Mouse (Mus musculus) heart, embryonic 14.5 days (tissue): Measurements from ENCODE around the gene Zfp334. TPM values are rescaled to one million over a fixed set of nuclear protein-coding genes. Genes with fewer than 3 reads are reported as not detected.
A peak's percentile ranks its signal among the peaks of the same experiment; 100 is the strongest.

Source experiments
- ATAC-seq: fragments of 200-750 bp; cut with Nextera tagmentation; 2 replicates; pipeline ENCODE4 v1.8.0; 2017; ENCODE audit warnings: low read depth, moderate TSS enrichment; ENCODE audit not compliant: insufficient number of reproducible peaks, insufficient read depth, low FRiP score
- H3K27ac ChIP-seq, 2 experiments: fragments of 200-500 bp in 1 of 2; fragments of 300-500 bp in 1 of 2; sonication (generic) in 1 of 2; replicated peaks in 1 of 2; 2 replicates each; pipeline ENCODE4 v1.5.1; 2012 to 2014; ENCODE audit warnings: low read depth in 2 of 2, low read length in 2 of 2, control low read depth in 1 of 2, mild to moderate bottlenecking in 1 of 2, mixed read lengths in 1 of 2; ENCODE audit not compliant: control insufficient read depth in 1 of 2, insufficient read depth in 1 of 2
- H3K27me3 ChIP-seq: fragments of 300-500 bp; sonication (generic); 2 replicates; pipeline ENCODE4 v1.6.1; 2014; ENCODE audit warnings: mild to moderate bottlenecking, low read length, control low read depth; ENCODE audit not compliant: control insufficient read depth, insufficient read depth
- H3K36me3 ChIP-seq: fragments of 300-500 bp; sonication (generic); 2 replicates; pipeline ENCODE4 v1.6.1; 2014; ENCODE audit warnings: mild to moderate bottlenecking, control low read depth, low read length, mixed read lengths; ENCODE audit not compliant: control insufficient read depth, insufficient read depth
- H3K4me1 ChIP-seq, 2 experiments: fragments of 200-500 bp in 1 of 2; fragments of 300-500 bp in 1 of 2; sonication (generic) in 1 of 2; 2 replicates each; pipeline ENCODE4 v1.6.1; 2012 to 2014; ENCODE audit warnings: low read length in 2 of 2, control low read depth in 1 of 2, mixed read lengths in 1 of 2; ENCODE audit not compliant: control insufficient read depth in 2 of 2, insufficient read depth in 2 of 2
- H3K4me2 ChIP-seq: fragments of 300-500 bp; sonication (generic); 2 replicates; pipeline ENCODE4 v1.6.1; 2014; ENCODE audit warnings: mild to moderate bottlenecking, low read length
- H3K4me3 ChIP-seq, 2 experiments: fragments of 200-500 bp in 1 of 2; fragments of 300-500 bp in 1 of 2; sonication (generic) in 1 of 2; 2 replicates each; pipeline ENCODE4 v1.5.1; 2012 to 2014; ENCODE audit warnings: low read length in 2 of 2, mild to moderate bottlenecking in 2 of 2, control low read depth in 1 of 2, low read depth in 1 of 2, moderate library complexity in 1 of 2; ENCODE audit not compliant: control insufficient read depth in 1 of 2, insufficient read depth in 1 of 2
- H3K9ac ChIP-seq: fragments of 300-500 bp; sonication (generic); 2 replicates; pipeline ENCODE4 v1.6.1; 2014; ENCODE audit warnings: mild to moderate bottlenecking, low read length
- H3K9me3 ChIP-seq: fragments of 300-500 bp; sonication (generic); 2 replicates; pipeline ENCODE4 v1.6.1; 2016; ENCODE audit warnings: low read length, control low read depth; ENCODE audit not compliant: control insufficient read depth
- WGBS: fragments of 180-500 bp; shearing (Covaris S2); extraction: QIAGEN DNeasy Blood & Tissue Kit; methylation state at CpG from one replicate; pipeline ENCODE4 v1.1.7; 2014; 5-methylcytosine and 5-hydroxymethylcytosine counted together
- polyA plus RNA-seq: library from polyadenylated mRNA; unstranded; fragments of >200 nt; fragmentation: Nextera tagmentation; extraction: Ambion mirVana; gene quantifications from 2 replicates; pipeline ENCODE4 v1.2.1, GENCODE M21; 2014

Zfp334 gene
- polyA plus RNA-seq, 1 experiment from 2014 or later: 6.6 TPM

DNA sequence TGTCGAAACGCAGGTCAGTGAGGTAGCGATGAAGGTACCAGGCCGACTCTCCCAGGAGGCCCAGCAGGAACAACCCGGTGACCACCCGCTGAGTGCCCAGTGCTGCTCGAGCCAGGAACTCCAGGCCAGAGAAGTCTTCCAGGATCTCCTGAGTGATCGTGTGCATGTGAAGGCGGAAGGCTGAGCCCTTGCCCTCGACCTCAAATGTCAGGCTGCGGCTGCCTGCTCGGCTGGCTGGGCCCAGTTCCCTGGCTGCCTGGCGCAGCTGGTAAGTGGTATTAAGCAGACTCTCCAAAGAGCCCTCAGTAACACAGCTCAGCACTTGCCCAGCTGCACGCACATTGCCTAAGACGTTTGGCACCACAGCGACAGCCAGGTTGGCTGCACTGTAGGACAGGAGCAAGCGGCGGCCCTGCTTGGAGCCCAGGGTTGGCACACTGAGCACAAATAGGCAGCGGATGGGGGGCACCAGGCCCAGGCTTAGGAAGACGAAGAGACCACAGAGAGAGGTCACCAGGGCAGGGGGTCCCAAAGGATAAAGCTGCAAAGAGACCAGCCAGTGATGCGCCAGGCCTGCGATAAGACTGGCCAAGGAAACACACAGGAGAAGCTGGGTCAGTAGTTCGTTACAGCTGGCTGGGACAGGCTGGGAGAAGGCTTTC lies 9.6 kb upstream of the Zfp334 start:
- no peaks in the 10 kb centered on the region for H3K36me3 ChIP-seq
- no peak overlapping the region for H3K4me3 ChIP-seq
- no peak overlapping the region for H3K4me2 ChIP-seq
- H3K4me1 ChIP-seq: peaks cover 4 to 11% of the 10 kb centered on the region in 2 experiments; a peak in 2 of 4 replicates
- no peak overlapping the region for H3K27ac ChIP-seq
- H3K9me3 ChIP-seq: no peaks in the 10 kb centered on the region
- H3K27me3 ChIP-seq: no peaks in the 10 kb centered on the region
- WGBS: 72% methylated on average over 23 of the region's 23 CpGs
- ATAC-seq: no peak
- no peak overlapping the region for H3K9ac ChIP-seq

GRCm38 (mm10) chr2:165396831-165397501 lies 8.9 kb upstream of the Zfp334 start:
- H3K4me2 ChIP-seq: no peak overlapping the region

DNA sequence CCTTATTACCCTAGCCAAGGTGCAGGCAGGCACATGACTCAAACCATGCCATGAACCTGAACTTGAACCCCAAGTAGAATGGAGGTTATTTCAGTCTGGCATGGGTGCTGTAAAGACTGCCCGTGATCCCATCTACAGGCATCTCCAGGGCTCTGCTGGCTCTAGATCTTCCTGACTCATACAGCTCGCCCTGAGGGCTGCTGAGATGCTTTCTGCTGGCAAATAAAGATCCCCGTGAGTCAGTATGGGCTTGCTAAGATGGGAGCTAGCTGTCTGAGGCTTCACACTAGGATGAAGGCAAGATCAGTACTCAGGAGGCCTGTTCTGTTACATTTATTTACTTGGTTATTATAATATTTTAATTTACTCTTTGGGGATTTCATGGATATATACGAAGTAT lies 4.1 kb upstream of the Zfp334 start:
- H3K4me3 ChIP-seq: no peak overlapping the region
- ATAC-seq: no peak
- peaks cover 3 to 4% of the 10 kb centered on the region in 2 experiments; a peak in 3 of 4 replicates for H3K4me1 ChIP-seq
- H3K4me2 ChIP-seq: no peak overlapping the region
- H3K9ac ChIP-seq: no peak overlapping the region
- 76% methylated on average over 4 of the region's 4 CpGs for WGBS
- H3K36me3 ChIP-seq: no peaks in the 10 kb centered on the region
- H3K27me3 ChIP-seq: no peaks in the 10 kb centered on the region
- H3K27ac ChIP-seq: no peak overlapping the region
- no peaks in the 10 kb centered on the region for H3K9me3 ChIP-seq

More at GRCm38 (mm10) chr2:165396831-165397501, 8.9 kb upstream of the Zfp334 start:
- WGBS: 47% methylated on average over 20 of the region's 20 CpGs
- H3K36me3 ChIP-seq: no peaks in the 10 kb centered on the region
- H3K4me1 ChIP-seq: peaks cover 4 to 8% of the 10 kb centered on the region in 2 experiments; a peak in 2 of 4 replicates
- H3K27me3 ChIP-seq: no peaks in the 10 kb centered on the region
- H3K9ac ChIP-seq: no peak overlapping the region
- no peaks in the 10 kb centered on the region for H3K9me3 ChIP-seq
- ATAC-seq: no peak
- H3K4me3 ChIP-seq: no peak overlapping the region
- H3K27ac ChIP-seq: no peak overlapping the region

- ATAC-seq: no peak
- peaks cover 4% of the 10 kb centered on the region for H3K36me3 ChIP-seq
- H3K27ac ChIP-seq: no peak overlapping the region
- peaks cover 6 to 9% of the 10 kb centered on the region in 2 experiments for H3K4me1 ChIP-seq
- H3K9ac ChIP-seq: no peak overlapping the region
- no peaks in the 10 kb centered on the region for H3K27me3 ChIP-seq
- H3K4me3 ChIP-seq: no peak overlapping the region
- H3K9me3 ChIP-seq: no peaks in the 10 kb centered on the region
- 17% methylated on average over 8 of the region's 8 CpGs for WGBS
- H3K4me2 ChIP-seq: no peak overlapping the region
Observed at GRCm38 (mm10) chr2:165391561-165391960, 3.5 kb upstream of the Zfp334 start.

DNA sequence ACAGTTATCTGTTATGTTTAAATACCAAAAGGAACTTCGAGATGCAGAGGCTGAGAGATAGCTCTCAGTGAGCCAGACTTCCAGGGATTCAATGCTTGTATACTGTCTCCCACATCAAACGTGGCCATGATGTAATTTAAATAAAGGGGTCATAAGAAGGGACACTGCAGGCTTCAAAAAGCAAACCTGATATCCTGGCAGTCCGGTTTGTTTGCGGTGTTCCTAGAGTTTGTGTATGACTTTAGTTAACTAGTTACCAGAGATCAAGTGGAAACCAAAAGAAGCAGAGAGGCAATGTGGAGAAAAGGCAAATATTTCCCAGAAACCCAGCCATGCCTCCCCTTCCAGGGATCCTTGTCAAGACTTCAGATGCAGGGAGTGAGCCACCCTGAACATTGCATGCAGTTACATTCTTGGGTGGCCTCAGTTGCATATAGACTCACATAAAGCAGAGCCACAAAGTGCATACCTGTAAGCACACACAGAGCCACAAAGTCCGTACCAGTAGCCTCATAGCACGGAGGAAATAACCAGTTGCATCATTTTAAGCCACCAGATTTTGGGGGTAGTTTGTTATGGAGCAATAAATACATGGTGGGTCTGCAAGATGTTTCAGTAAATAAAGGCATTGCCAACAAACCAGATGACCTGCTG lies 1.4 kb upstream of the Zfp334 start:
- Histone ChIP-seq H3K36me3 (peaks cover 25% of the 10 kb centered on the region), H3K27ac (no peak overlapping the region), H3K9ac (no peak overlapping the region), H3K4me2 (no peak overlapping the region), H3K9me3 (no peaks in the 10 kb centered on the region), H3K27me3 (no peaks in the 10 kb centered on the region), H3K4me1 (peaks cover 7 to 21% of the 10 kb centered on the region in 2 experiments), H3K4me3 (no peak overlapping the region)
- 74% methylated on average over 6 of the region's 6 CpGs for WGBS
- no peak for ATAC-seq

GRCm38 (mm10) chr2:165387370-165387769 lies 689 bp downstream of the Zfp334 start:
- Histone ChIP-seq H3K9ac (peak overlapping the region; percentile 93), H3K4me1 (peaks cover 7 to 21% of the 10 kb centered on the region in 2 experiments), H3K4me3 (peak overlapping the region; percentile 76 to 83), H3K4me2 (peak overlapping the region; percentile 81), H3K9me3 (peaks cover 2% of the 10 kb centered on the region; the same call in 1 of the 2 replicates), H3K27ac (peak overlapping the region; percentile 83 to 90), H3K36me3 (peaks cover 46% of the 10 kb centered on the region), H3K27me3 (no peaks in the 10 kb centered on the region)
- ATAC-seq: no peak
- WGBS: 14% methylated on average over 4 of the region's 4 CpGs

GRCm38 (mm10) chr2:165380050-165380449 lies 8.0 kb downstream of the Zfp334 start:
- Histone ChIP-seq H3K27ac (no peak overlapping the region), H3K9me3 (peaks cover 28% of the 10 kb centered on the region), H3K36me3 (peaks cover 87% of the 10 kb centered on the region), H3K4me3 (no peak overlapping the region), H3K4me2 (no peak overlapping the region), H3K9ac (no peak overlapping the region), H3K27me3 (no peaks in the 10 kb centered on the region), H3K4me1 (0 out of 4 replicates have a peak, but pooled peaks cover 0 to 3% of the 10 kb centered on the region in 2 experiments)
- no peak for ATAC-seq
- WGBS: 96% methylated on average over 25 of the region's 25 CpGs
